9 mouse cellular contexts compared by ENCODE assay signal in genomic region chr6:6863955-6864354, GRCm38 (mm10). TPM values are rescaled to one million over a fixed set of nuclear protein-coding genes. Genes with fewer than 3 reads are reported as not detected.
DNase-seq lines count a peak whose midpoint lies in the region; ATAC-seq lines count a peak whose summit lies in the region.
"Had no signal": no experiment of that assay in that cellular context is flagged by ENCODE, and none has a peak within 500 bp of the region (broad histone marks: within the 10 kb centered on the region; RNA-seq: fewer than 3 reads in every experiment).

No protein-coding gene starts in this region.

- DNase-seq in spleen, adult 12 weeks (ENCODE audit: low spot score) = no peak
- no peak for DNase-seq in adrenal gland, postnatal 4 days (ENCODE audit: low spot score in 2 of 2)
- DNase-seq in left cerebral cortex, adult 9 months (ENCODE audit: low spot score in 2 of 2) = no peak
- DNase-seq in natural killer cell, adult 2 months (ENCODE audit: low spot score in 2 of 2) = no peak
- DNase-seq: gastrocnemius, postnatal 25 days had no signal

- peaks cover 91% of the 10 kb centered on the region for H3K27me3 ChIP-seq in megakaryocyte, embryonic 14.5 days (replicated peaks)
- peaks cover 90% of the 10 kb centered on the region for H3K27me3 ChIP-seq in heart, embryonic 15.5 days
- H3K27me3 ChIP-seq in liver, embryonic 16.5 days (ENCODE audit: control insufficient read depth, insufficient read depth, low read depth, low read length) = peaks cover 78% of the 10 kb centered on the region

- no peak for ATAC-seq in megakaryocyte, adult 5-6 weeks (ENCODE audit: poor library complexity, severe bottlenecking)
- ATAC-seq in heart, embryonic 15.5 days (replicated peaks; ENCODE audit: insufficient number of reproducible peaks, insufficient read depth, low FRiP score, low read depth) = 0 out of 2 replicates have a peak, but pooled peaks have one; percentile 28
- no peak for ATAC-seq in liver, embryonic 16.5 days (ENCODE audit: low read depth)

- H3K36me3 ChIP-seq in megakaryocyte, embryonic 14.5 days (replicated peaks; ENCODE audit: low read length) = no peaks in the 10 kb centered on the region
- H3K36me3 ChIP-seq in heart, embryonic 15.5 days = no peaks in the 10 kb centered on the region
- H3K36me3 ChIP-seq in liver, embryonic 16.5 days (ENCODE audit: control insufficient read depth, insufficient read depth) = no peaks in the 10 kb centered on the region

- no peak overlapping the region for H3K27ac ChIP-seq in heart, embryonic 15.5 days
- no peak overlapping the region for H3K27ac ChIP-seq in liver, embryonic 16.5 days (ENCODE audit: low read length)

- peak overlapping the region; percentile 83 for H3K4me2 ChIP-seq in heart, embryonic 15.5 days
- H3K4me2 ChIP-seq in liver, embryonic 16.5 days (ENCODE audit: low read depth, low read length) = peak overlapping the region; percentile 51

- 3% methylated on average over 21 of the region's 21 CpGs for whole genome bisulfite sequencing in heart, embryonic 15.5 days
- WGBS in liver, embryonic 16.5 days (ENCODE audit: insufficient replicate concordance) = 2% methylated on average over 16 of the region's 21 CpGs

- H3K9me3 ChIP-seq in megakaryocyte, embryonic 14.5 days = no peaks in the 10 kb centered on the region; the same call in 1 of the 2 replicates
- H3K9me3 ChIP-seq in heart, embryonic 15.5 days (replicated peaks) = no peaks in the 10 kb centered on the region
- H3K9me3 ChIP-seq in liver, embryonic 16.5 days (replicated peaks; ENCODE audit: control insufficient read depth, low read length) = no peaks in the 10 kb centered on the region

- peak overlapping the region; percentile 20; the same call in 1 of the 2 replicates for H3K9ac ChIP-seq in heart, embryonic 15.5 days
- no peak overlapping the region for H3K9ac ChIP-seq in liver, embryonic 16.5 days (ENCODE audit: low read depth, low read length)

- peak overlapping the region; percentile 89 for H3K4me3 ChIP-seq in megakaryocyte, embryonic 14.5 days (replicated peaks)
- H3K4me3 ChIP-seq in heart, embryonic 15.5 days = peak overlapping the region; percentile 54
- H3K4me3 ChIP-seq in liver, embryonic 16.5 days (ENCODE audit: low read depth, low read length) = peak overlapping the region; percentile 32

- H3K4me1 ChIP-seq in megakaryocyte, embryonic 14.5 days = peaks cover 51% of the 10 kb centered on the region
- H3K4me1 ChIP-seq in heart, embryonic 15.5 days (replicated peaks) = peaks cover 38% of the 10 kb centered on the region
- H3K4me1 ChIP-seq in liver, embryonic 16.5 days (ENCODE audit: control insufficient read depth, low read depth, low read length) = peaks cover 7% of the 10 kb centered on the region

RNA-seq across cellular contexts. Expression of gene Dlx6, which starts 0.8 kb away (rescaled TPM):
- polyA plus RNA-seq in megakaryocyte, embryonic 14.5 days (2012; ENCODE audit: insufficient read depth, low replicate concordance) = not detected in 2 replicates
- not detected in 2 replicates for total RNA-seq in megakaryocyte, adult 5-6 weeks (2015)
- not detected in 2 replicates for total RNA-seq in megakaryocyte, adult 5-6 weeks (2017)
- 0.19 TPM in 1 of 2 replicates, not detected in the other for polyA plus RNA-seq in heart, embryonic 15.5 days (2015; fragmentation: Nextera tagmentation; extraction: Ambion mirVana)
- not detected in 2 replicates for polyA plus RNA-seq in liver, embryonic 16.5 days (2015; fragmentation: Nextera tagmentation; extraction: Ambion mirVana)
- under 1 TPM in 1 of 2 experiments, not detected in 1; 0.42 TPM for total RNA-seq in adrenal gland, postnatal 4 days (2021)
- total RNA-seq: gastrocnemius, postnatal 25 days had no signal

RNA-seq across cellular contexts. Expression of gene Dlx5, which starts 17.9 kb away (rescaled TPM):
- polyA plus RNA-seq in megakaryocyte, embryonic 14.5 days (2012; ENCODE audit: insufficient read depth, low replicate concordance) = not detected in 2 replicates
- not detected in 2 replicates for total RNA-seq in megakaryocyte, adult 5-6 weeks (2015)
- not detected in 2 replicates for total RNA-seq in megakaryocyte, adult 5-6 weeks (2017)
- polyA plus RNA-seq in heart, embryonic 15.5 days (2015; fragmentation: Nextera tagmentation; extraction: Ambion mirVana) = 1.0 and 1.3 TPM in 2 replicates
- polyA plus RNA-seq in liver, embryonic 16.5 days (2015; fragmentation: Nextera tagmentation; extraction: Ambion mirVana) = 0.12 TPM in 1 of 2 replicates, not detected in the other
- total RNA-seq in adrenal gland, postnatal 4 days (2021) = 1 to 10 TPM in 1 of 2 experiments, under 1 TPM in 1; 0.31 to 1.2 TPM
- total RNA-seq: gastrocnemius, postnatal 25 days had no signal

Comparison
In these comparisons a context has a peak if more than half of its experiments do, and no peak if none do; other contexts are left out.
1. H3K4me3 ChIP-seq: peak in every context shown above with its lines; median percentile 89 in megakaryocyte, embryonic 14.5 days; 54 in heart, embryonic 15.5 days; 32 in liver, embryonic 16.5 days.